ENCODE assay signal across 8 mouse cellular contexts in the genomic region with DNA sequence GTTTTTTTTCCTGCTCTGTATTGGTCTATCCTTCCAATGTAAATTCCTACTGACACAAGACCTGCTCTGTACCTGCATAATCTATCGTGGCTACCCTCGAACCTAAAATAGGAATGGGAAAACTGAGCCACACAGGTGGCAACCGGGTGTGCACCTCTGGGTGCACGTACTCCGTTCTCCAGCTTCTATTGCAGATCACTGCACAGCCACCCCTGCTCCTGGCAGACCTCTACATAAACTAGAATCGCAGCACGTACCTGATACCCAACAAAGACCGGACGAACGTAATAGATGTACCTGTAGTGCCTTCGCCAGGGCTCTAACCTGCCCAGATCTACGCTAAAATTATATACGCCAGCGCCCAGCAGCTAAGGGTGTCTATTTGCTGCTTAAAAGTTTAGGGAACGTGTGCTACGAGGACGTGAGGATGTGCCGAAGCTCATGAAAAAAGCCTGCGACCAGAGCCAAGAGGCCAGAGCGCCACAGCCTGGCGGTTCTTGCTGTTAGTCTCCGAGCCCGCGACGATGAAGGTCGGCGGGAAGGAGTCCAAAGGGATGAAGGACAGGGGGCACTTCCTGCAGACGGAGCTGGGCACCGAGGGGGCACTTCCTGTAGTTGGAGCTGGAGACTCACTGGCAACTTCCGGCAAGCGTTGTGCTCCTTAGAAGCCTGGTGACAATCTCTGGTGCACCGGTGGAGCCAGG. TPM values are rescaled to one million over a fixed set of nuclear protein-coding genes. Genes with fewer than 3 reads are reported as not detected.
DNase-seq lines count a peak whose midpoint lies in the region; ATAC-seq and TF ChIP-seq lines count a peak whose summit lies in the region.

A gene (minus strand): TSS at position 556 of the 704 bp plus-strand sequence.

- no peaks in the 10 kb centered on the region for H3K27me3 ChIP-seq in heart, embryonic 10.5 days (ENCODE audit: insufficient read depth, poor library complexity, severe bottlenecking)
- no peaks in the 10 kb centered on the region for H3K27me3 ChIP-seq in limb, embryonic 14.5 days (ENCODE audit: control insufficient read depth, insufficient read depth, low read length)
- no peaks in the 10 kb centered on the region for H3K27me3 ChIP-seq in midbrain, embryonic 15.5 days (replicated peaks)
- no peaks in the 10 kb centered on the region for H3K27me3 ChIP-seq in spleen, adult 2 months (ENCODE audit: control insufficient read depth, insufficient read depth, low read length)

- peak within 1 kb of the TSS; percentile 84 for H3K4me2 ChIP-seq in limb, embryonic 14.5 days (replicated peaks; ENCODE audit: low read depth, low read length, severe bottlenecking)
- peak within 1 kb of the TSS; percentile 81 for H3K4me2 ChIP-seq in midbrain, embryonic 15.5 days

- H3K4me3 ChIP-seq in heart, embryonic 10.5 days: peak within 1 kb of the TSS; percentile 71
- H3K4me3 ChIP-seq in limb, embryonic 14.5 days (replicated peaks; ENCODE audit: low read length): peak within 1 kb of the TSS; percentile 60
- H3K4me3 ChIP-seq in midbrain, embryonic 15.5 days: peak within 1 kb of the TSS; percentile 50
- peak within 1 kb of the TSS; percentile 73 for H3K4me3 ChIP-seq in spleen, adult 2 months (ENCODE audit: extremely low read depth, insufficient read depth, insufficient read length)

- H3K9me3 ChIP-seq in heart, embryonic 10.5 days: no peaks in the 10 kb centered on the region
- no peaks in the 10 kb centered on the region for H3K9me3 ChIP-seq in limb, embryonic 14.5 days (ENCODE audit: control insufficient read depth, low read length)
- no peaks in the 10 kb centered on the region for H3K9me3 ChIP-seq in midbrain, embryonic 15.5 days

- H3K4me1 ChIP-seq in heart, embryonic 10.5 days: no peaks in the 10 kb centered on the region
- H3K4me1 ChIP-seq in limb, embryonic 14.5 days (ENCODE audit: control insufficient read depth, insufficient read depth, low read length): no peaks in the 10 kb centered on the region
- H3K4me1 ChIP-seq in midbrain, embryonic 15.5 days: peaks cover 16% of the 10 kb centered on the region
- H3K4me1 ChIP-seq in spleen, adult 2 months (ENCODE audit: control insufficient read depth, insufficient read depth, insufficient read length): no peaks in the 10 kb centered on the region

- ATAC-seq in erythroblast, adult 5-6 weeks (replicated peaks; ENCODE audit: low FRiP score, poor library complexity, severe bottlenecking): peak; percentile 88
- ATAC-seq in limb, embryonic 14.5 days (ENCODE audit: low FRiP score, low read depth): peak; percentile 87
- peak; percentile 98 for ATAC-seq in midbrain, embryonic 15.5 days (replicated peaks)

- H3K36me3 ChIP-seq in heart, embryonic 10.5 days: peaks cover 26% of the 10 kb centered on the region
- peaks cover 31% of the 10 kb centered on the region for H3K36me3 ChIP-seq in limb, embryonic 14.5 days (ENCODE audit: control insufficient read depth, insufficient read depth, low read length)
- H3K36me3 ChIP-seq in midbrain, embryonic 15.5 days (replicated peaks): peaks cover 22% of the 10 kb centered on the region; the same call in 1 of the 2 replicates
- peaks cover 14% of the 10 kb centered on the region for H3K36me3 ChIP-seq in spleen, adult 2 months (ENCODE audit: control insufficient read depth, insufficient read depth, low read length)

- peak; percentile 63 for DNase-seq in CD4-positive helper T cell, adult 2 months (ENCODE audit: low read depth, low spot score)
- DNase-seq in brain, embryonic 18.5 days (ENCODE audit: low read depth, low spot score): peak; percentile 67
- peak; percentile 94 for DNase-seq in heart, embryonic 10.5 days (ENCODE audit: low spot score)
- DNase-seq in kidney, adult 9 months: peak; percentile 68
- peak; percentile 74 for DNase-seq in limb, embryonic 14.5 days (ENCODE audit: low spot score)
- DNase-seq in spleen, adult 2 months (ENCODE audit: low read depth in 1 of 2, low spot score in 2 of 2): peak in 1 of 2 experiments; percentile 18

- H3K9ac ChIP-seq in limb, embryonic 14.5 days (ENCODE audit: low read depth, low read length, severe bottlenecking): peak within 1 kb of the TSS; percentile 72
- peak within 1 kb of the TSS; percentile 51 for H3K9ac ChIP-seq in midbrain, embryonic 15.5 days

- TF ChIP-seq CTCF in spleen, adult 2 months (IDR thresholded peaks at IDR 0.05; ENCODE audit: extremely low read depth, insufficient read depth, insufficient read length, insufficient replicate concordance): no peak

- WGBS in heart, embryonic 10.5 days: 1% methylated on average over 32 of the region's 32 CpGs
- WGBS in limb, embryonic 14.5 days: 1% methylated on average over 32 of the region's 32 CpGs
- WGBS in midbrain, embryonic 15.5 days: under 1% methylated on average over 32 of the region's 32 CpGs
- 1% methylated on average over 32 of the region's 32 CpGs for WGBS in spleen, adult 2 months

- H3K27ac ChIP-seq in heart, embryonic 10.5 days: peak within 1 kb of the TSS; percentile 91
- H3K27ac ChIP-seq in limb, embryonic 14.5 days (replicated peaks; ENCODE audit: low read depth, low read length): peak within 1 kb of the TSS; percentile 68
- H3K27ac ChIP-seq in midbrain, embryonic 15.5 days: peak within 1 kb of the TSS; percentile 75
- peak within 1 kb of the TSS; percentile 0; the same call in 1 of the 2 replicates for H3K27ac ChIP-seq in spleen, adult 2 months (ENCODE audit: insufficient read depth, low read length)

- TF ChIP-seq POLR2A in limb, embryonic 14.5 days (IDR thresholded peaks at IDR 0.05; ENCODE audit: borderline replicate concordance, extremely low read depth, insufficient read depth, insufficient read length): 0 out of 2 replicates have a peak, but pooled peaks have one; percentile 9
- TF ChIP-seq POLR2A in spleen, adult 2 months (IDR thresholded peaks at IDR 0.05; ENCODE audit: low read depth, low read length): no peak

RNA-seq across cellular contexts. Expression of the gene that starts here (rescaled TPM):
- not detected in 2 replicates for total RNA-seq in erythroblast, adult 5-6 weeks (2015; ENCODE audit: low replicate concordance)
- 1.1 TPM in 1 of 2 replicates, not detected in the other for total RNA-seq in erythroblast, adult 5-6 weeks (2017; ENCODE audit: low replicate concordance)
- 2.5 and 2.9 TPM in 2 replicates for polyA plus RNA-seq in heart, embryonic 10.5 days (2016; fragmentation: Nextera tagmentation; extraction: Ambion mirVana)
- 2.1 and 3.1 TPM in 2 replicates for polyA plus RNA-seq in limb, embryonic 14.5 days (2012; rRNA removed)
- 2.4 and 3.1 TPM in 2 replicates for polyA plus RNA-seq in limb, embryonic 14.5 days (2014; fragmentation: Nextera tagmentation; extraction: Ambion mirVana)
- polyA plus RNA-seq in midbrain, embryonic 15.5 days (2015; fragmentation: Nextera tagmentation; extraction: Ambion mirVana): 4.0 and 5.1 TPM in 2 replicates
- polyA plus RNA-seq in spleen, adult 2 months (2012; rRNA removed): 0.13 and 0.28 TPM in 2 replicates

Comparison
In these comparisons a context has a peak if more than half of its experiments do, and no peak if none do; other contexts are left out.
1. H3K27ac ChIP-seq: peak in every context shown above with its lines; median percentile 91 in heart, embryonic 10.5 days; 75 in midbrain, embryonic 15.5 days; 68 in limb, embryonic 14.5 days; 0 in spleen, adult 2 months.